Mouse (Mus musculus) erythroblast, embryonic 14.5 days (primary cell): ENCODE data around the gene Ndufs5. TPM values are rescaled to one million over a fixed set of nuclear protein-coding genes. Genes with fewer than 3 reads are reported as not detected.

Experiments used
- H3K27me3 ChIP-seq: 2 replicates; pipeline ENCODE4 v1.6.1; 2012; ENCODE audit warnings: inconsistent platforms; ENCODE audit not compliant: control insufficient read depth
- H3K36me3 ChIP-seq: 2 replicates; pipeline ENCODE4 v1.6.1; 2012; ENCODE audit warnings: mild to moderate bottlenecking, inconsistent platforms; ENCODE audit not compliant: control insufficient read depth
- H3K4me1 ChIP-seq: 2 replicates; pipeline ENCODE4 v1.6.1; 2012; ENCODE audit warnings: inconsistent platforms; ENCODE audit not compliant: control insufficient read depth
- H3K4me3 ChIP-seq: replicated peaks from 2 replicates; pipeline ENCODE3; 2012; ENCODE audit warnings: moderate library complexity, mild to moderate bottlenecking, inconsistent platforms
- H3K9me3 ChIP-seq: 2 replicates; pipeline ENCODE4 v1.6.1; 2012; ENCODE audit warnings: low read length, inconsistent platforms, mixed read lengths; ENCODE audit not compliant: control insufficient read depth
- GATA1 ChIP-seq: IDR thresholded peaks from 2 replicates; pipeline ENCODE4 v1.6.1; 2012; ENCODE audit warnings: low read length, inconsistent platforms, mixed read lengths
- TAL1 ChIP-seq: IDR thresholded peaks from 3 replicates; pipeline ENCODE4 v1.6.1; 2012; ENCODE audit warnings: low read length, inconsistent platforms, mixed read lengths
- polyA plus RNA-seq: library from polyadenylated mRNA; stranded (reverse); fragments of >175 nt; gene quantifications from 2 replicates; pipeline ENCODE4 v1.2.3, GENCODE M21; 2012

The Ndufs5 gene
- polyA plus RNA-seq, 1 experiment: 13.5 TPM

- Histone ChIP-seq H3K4me3 (peak overlapping the region; percentile 87), H3K4me1 (peaks cover 57% of the 10 kb centered on the region), H3K36me3 (peaks cover 9% of the 10 kb centered on the region), H3K9me3 (no peaks in the 10 kb centered on the region), H3K27me3 (peaks cover 16% of the 10 kb centered on the region)
- TF ChIP-seq TAL1: peak; percentile 35; the same call in 1 of the 3 replicates
- TF ChIP-seq GATA1: peak; percentile 41
These were observed 53.7 kb downstream of the Ndufs5 start for GRCm38 (mm10) chr4:123664021-123664950.

- H3K27me3 ChIP-seq: peaks cover 16% of the 10 kb centered on the region
- no peaks in the 10 kb centered on the region for H3K9me3 ChIP-seq
- TF ChIP-seq GATA1: no peak
- peaks cover 61% of the 10 kb centered on the region for H3K4me1 ChIP-seq
- peaks cover 9% of the 10 kb centered on the region for H3K36me3 ChIP-seq
- peak overlapping the region; percentile 87 for H3K4me3 ChIP-seq
These were observed 54.4 kb downstream of the Ndufs5 start for GRCm38 (mm10) chr4:123663688-123663965.

GRCm38 (mm10) chr4:123662914-123663687 lies 54.9 kb downstream of the Ndufs5 start:
- TF ChIP-seq TAL1 (no peak), GATA1 (no peak)
- Histone ChIP-seq H3K4me1 (peaks cover 63% of the 10 kb centered on the region), H3K27me3 (peaks cover 16% of the 10 kb centered on the region), H3K36me3 (peaks cover 9% of the 10 kb centered on the region), H3K4me3 (peak overlapping the region; percentile 87), H3K9me3 (no peaks in the 10 kb centered on the region)

Other genes with a start within 250 kb of the Ndufs5 start
- 4.9 and 5.5 TPM in 2 replicates for gene Macf1, start 33.8 kb downstream of the Ndufs5 start, polyA plus RNA-seq
- gene Akirin1, start 32.1 kb upstream of the Ndufs5 start, polyA plus RNA-seq: 13.8 and 16.4 TPM in 2 replicates
- not detected in 2 replicates for gene Rhbdl2, start 69.7 kb upstream of the Ndufs5 start, polyA plus RNA-seq
- gene 4933427I04Rik, start 141.5 kb upstream of the Ndufs5 start, polyA plus RNA-seq: not detected in 2 replicates
- gene Mycbp, start 186.6 kb upstream of the Ndufs5 start, polyA plus RNA-seq: 3.2 and 5.4 TPM in 2 replicates
- 0.55 and 0.64 TPM in 2 replicates for gene Rragc, start 199.2 kb upstream of the Ndufs5 start, polyA plus RNA-seq
- gene 4930535I16Rik, start 199.8 kb upstream of the Ndufs5 start, polyA plus RNA-seq: not detected in 2 replicates